Mouse (Mus musculus): ENCODE measurements around the gene 2210011C24Rik. TPM values are rescaled to one million over a fixed set of nuclear protein-coding genes. Genes with fewer than 3 reads are reported as not detected.
A peak's percentile ranks its signal among the peaks of the same experiment; 100 is the strongest.

The 2210011C24Rik gene
- polyA plus RNA-seq, 1 experiment from 2014 or later: 4.7 TPM

DNA sequence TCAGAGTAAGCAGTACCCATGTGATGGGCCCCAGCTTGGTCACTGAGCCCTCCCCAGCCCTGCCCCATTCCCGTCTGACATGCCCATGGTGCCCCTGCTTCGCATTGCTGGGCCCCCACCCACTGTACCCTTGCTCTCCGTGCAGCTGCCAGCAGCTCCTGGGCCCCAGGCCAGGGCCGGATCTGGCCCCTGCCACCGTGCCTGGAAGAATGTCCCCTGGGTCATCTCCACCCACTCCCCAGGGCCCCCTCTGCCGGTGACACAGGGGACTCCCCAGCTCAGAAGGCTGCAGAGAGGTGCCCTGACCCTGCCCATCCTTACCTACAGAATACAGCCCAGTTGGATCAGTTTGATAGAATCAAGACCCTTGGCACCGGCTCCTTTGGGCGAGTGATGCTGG, 31.1 kb downstream of the 2210011C24Rik start:
- no peak overlapping the region for H3K4me2 ChIP-seq (replicated peaks; ENCODE audit: low read depth)
- no peak overlapping the region for H3K9ac ChIP-seq (ENCODE audit: low read depth, low read length)
- H3K36me3 ChIP-seq (ENCODE audit: control insufficient read depth, insufficient read depth): peaks cover 29% of the 10 kb centered on the region
- H3K27ac ChIP-seq (ENCODE audit: low read depth, low read length): no peak overlapping the region
- no peak overlapping the region for H3K4me3 ChIP-seq (ENCODE audit: low read depth, low read length)
- WGBS: 76% methylated on average over 8 of the region's 8 CpGs
- no peaks in the 10 kb centered on the region for H3K4me1 ChIP-seq (replicated peaks; ENCODE audit: control insufficient read depth, insufficient read depth, low read length)
- H3K9me3 ChIP-seq (ENCODE audit: control insufficient read depth): no peaks in the 10 kb centered on the region
- no peak for ATAC-seq
- no peaks in the 10 kb centered on the region for H3K27me3 ChIP-seq (replicated peaks; ENCODE audit: control insufficient read depth, insufficient read depth, low read length)
- TF ChIP-seq CTCF (IDR thresholded peaks at IDR 0.05; ENCODE audit: low read depth): no peak

DNA sequence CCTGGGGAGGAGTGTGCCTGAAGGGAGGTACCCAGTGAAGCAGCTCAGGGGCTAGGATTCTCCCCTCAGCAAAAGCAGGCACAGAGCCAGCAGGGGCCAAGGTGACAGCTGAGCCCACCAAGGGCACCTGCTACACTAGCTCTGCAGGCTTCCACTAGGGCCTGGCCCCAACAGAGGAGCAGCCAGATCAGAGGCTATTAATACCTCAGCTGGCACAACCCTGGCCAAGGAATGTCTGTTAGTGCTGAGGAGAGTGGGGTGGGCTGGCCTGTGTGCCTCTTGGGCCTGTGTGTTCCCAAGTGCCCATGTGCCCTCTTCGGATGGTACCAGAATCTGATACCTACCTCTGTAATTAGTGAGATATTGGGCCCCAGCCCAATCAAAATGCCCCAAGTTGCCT, 31.7 kb downstream of the 2210011C24Rik start:
- Histone ChIP-seq H3K27me3 (replicated peaks; ENCODE audit: control insufficient read depth, insufficient read depth, low read length) (no peaks in the 10 kb centered on the region), H3K9me3 (ENCODE audit: control insufficient read depth) (no peaks in the 10 kb centered on the region), H3K4me2 (replicated peaks; ENCODE audit: low read depth) (no peak overlapping the region), H3K4me3 (ENCODE audit: low read depth, low read length) (no peak overlapping the region), H3K9ac (ENCODE audit: low read depth, low read length) (no peak overlapping the region), H3K27ac (ENCODE audit: low read depth, low read length) (no peak overlapping the region), H3K4me1 (replicated peaks; ENCODE audit: control insufficient read depth, insufficient read depth, low read length) (no peaks in the 10 kb centered on the region), H3K36me3 (ENCODE audit: control insufficient read depth, insufficient read depth) (peaks cover 28% of the 10 kb centered on the region)
- ATAC-seq: no peak
- no peak for TF ChIP-seq CTCF (IDR thresholded peaks at IDR 0.05; ENCODE audit: low read depth)
- 96% methylated on average over 1 of the region's 1 CpGs for WGBS

DNA sequence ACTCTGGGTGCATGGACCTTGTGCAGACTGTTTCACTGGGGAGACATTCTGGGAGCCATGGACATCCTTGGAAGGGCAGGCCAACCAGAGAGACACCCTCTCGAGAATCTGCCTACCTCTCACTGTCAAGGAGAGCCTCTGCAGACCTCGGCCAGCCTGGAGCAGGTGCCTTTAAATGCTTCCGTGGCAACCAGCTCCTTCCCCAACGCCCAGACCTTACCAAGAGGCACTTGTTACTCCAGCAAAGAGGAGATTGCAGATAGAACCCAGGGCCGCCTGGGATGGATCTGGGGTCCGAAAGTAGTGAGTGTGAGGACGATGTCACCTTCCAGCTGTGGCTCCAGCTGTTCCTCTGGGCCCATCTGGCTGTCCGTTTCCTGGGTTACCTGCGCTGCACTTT, 33.8 kb downstream of the 2210011C24Rik start:
- H3K9me3 ChIP-seq (ENCODE audit: control insufficient read depth): no peaks in the 10 kb centered on the region
- no peak overlapping the region for H3K27ac ChIP-seq (ENCODE audit: low read depth, low read length)
- no peak overlapping the region for H3K9ac ChIP-seq (ENCODE audit: low read depth, low read length)
- no peak for TF ChIP-seq CTCF (IDR thresholded peaks at IDR 0.05; ENCODE audit: low read depth)
- WGBS: 77% methylated on average over 9 of the region's 9 CpGs
- no peak overlapping the region for H3K4me3 ChIP-seq (ENCODE audit: low read depth, low read length)
- H3K27me3 ChIP-seq (replicated peaks; ENCODE audit: control insufficient read depth, insufficient read depth, low read length): no peaks in the 10 kb centered on the region
- ATAC-seq: no peak
- H3K4me1 ChIP-seq (replicated peaks; ENCODE audit: control insufficient read depth, insufficient read depth, low read length): peaks cover 5% of the 10 kb centered on the region; the same call in 1 of the 2 replicates
- peaks cover 23% of the 10 kb centered on the region for H3K36me3 ChIP-seq (ENCODE audit: control insufficient read depth, insufficient read depth)
- H3K4me2 ChIP-seq (replicated peaks; ENCODE audit: low read depth): no peak overlapping the region

DNA sequence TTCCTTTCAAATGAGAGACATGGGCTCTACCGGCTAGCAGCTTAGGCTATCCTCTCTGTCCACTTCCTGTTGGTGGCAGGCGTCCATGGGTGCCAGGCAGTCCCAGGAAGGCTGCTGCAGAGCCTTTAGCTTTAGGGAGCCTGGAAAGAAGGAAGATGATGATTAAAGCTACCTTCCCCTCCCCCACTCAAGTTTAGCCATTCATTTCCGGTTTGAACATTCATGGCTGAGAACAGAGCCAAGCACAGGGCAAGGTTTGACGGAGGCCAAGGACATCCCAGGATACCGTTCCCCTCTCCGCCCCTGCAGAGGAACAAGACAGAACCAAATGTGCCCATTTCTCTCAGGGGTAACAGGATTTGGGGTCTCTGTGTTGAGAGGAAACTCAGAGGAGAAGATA, 34.3 kb downstream of the 2210011C24Rik start:
- H3K9me3 ChIP-seq (ENCODE audit: control insufficient read depth): no peaks in the 10 kb centered on the region
- no peak overlapping the region for H3K4me3 ChIP-seq (ENCODE audit: low read depth, low read length)
- no peak for ATAC-seq
- no peaks in the 10 kb centered on the region for H3K27me3 ChIP-seq (replicated peaks; ENCODE audit: control insufficient read depth, insufficient read depth, low read length)
- peaks cover 5% of the 10 kb centered on the region; the same call in 1 of the 2 replicates for H3K4me1 ChIP-seq (replicated peaks; ENCODE audit: control insufficient read depth, insufficient read depth, low read length)
- no peak overlapping the region for H3K27ac ChIP-seq (ENCODE audit: low read depth, low read length)
- 46% methylated on average over 6 of the region's 6 CpGs for WGBS
- H3K4me2 ChIP-seq (replicated peaks; ENCODE audit: low read depth): no peak overlapping the region
- no peak for TF ChIP-seq CTCF (IDR thresholded peaks at IDR 0.05; ENCODE audit: low read depth)
- no peak overlapping the region for H3K9ac ChIP-seq (ENCODE audit: low read depth, low read length)
- H3K36me3 ChIP-seq (ENCODE audit: control insufficient read depth, insufficient read depth): peaks cover 17% of the 10 kb centered on the region

DNA sequence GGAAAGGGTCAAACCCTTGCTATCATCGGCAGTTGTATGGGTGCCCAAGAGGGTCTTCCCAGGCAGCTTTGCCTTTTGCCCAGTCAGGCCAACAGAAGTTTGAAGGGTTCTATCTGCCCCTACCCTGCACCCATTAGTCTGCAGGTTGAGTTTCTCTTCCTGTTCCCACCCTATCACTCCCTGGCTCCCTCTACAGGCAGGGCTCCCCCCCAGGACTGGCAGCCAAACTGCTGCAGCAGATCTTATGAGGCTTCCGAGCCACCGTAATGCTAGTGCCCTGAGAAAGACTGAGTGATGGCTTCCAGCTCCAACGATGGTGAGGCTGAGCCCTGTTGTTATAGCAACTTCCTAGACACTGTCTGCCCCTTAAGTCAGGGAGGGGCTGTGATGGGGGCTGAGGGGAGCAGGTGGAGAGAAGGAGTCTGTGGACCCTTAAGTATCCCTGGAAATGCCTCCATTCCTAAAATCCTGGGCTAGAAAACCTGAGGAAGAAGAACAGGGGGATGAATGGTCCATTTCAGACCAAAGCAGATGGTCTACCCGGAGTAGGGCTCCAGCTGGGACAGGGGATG, 35.1 kb downstream of the 2210011C24Rik start:
- Histone ChIP-seq H3K27me3 (replicated peaks; ENCODE audit: control insufficient read depth, insufficient read depth, low read length) (no peaks in the 10 kb centered on the region), H3K9ac (ENCODE audit: low read depth, low read length) (no peak overlapping the region), H3K4me3 (ENCODE audit: low read depth, low read length) (no peak overlapping the region), H3K27ac (ENCODE audit: low read depth, low read length) (no peak overlapping the region), H3K9me3 (ENCODE audit: control insufficient read depth) (no peaks in the 10 kb centered on the region), H3K4me2 (replicated peaks; ENCODE audit: low read depth) (no peak overlapping the region), H3K36me3 (ENCODE audit: control insufficient read depth, insufficient read depth) (peaks cover 13% of the 10 kb centered on the region), H3K4me1 (replicated peaks; ENCODE audit: control insufficient read depth, insufficient read depth, low read length) (peaks cover 5% of the 10 kb centered on the region; the same call in 1 of the 2 replicates)
- 80% methylated on average over 5 of the region's 5 CpGs for WGBS
- TF ChIP-seq CTCF (IDR thresholded peaks at IDR 0.05; ENCODE audit: low read depth): peak; percentile 41
- ATAC-seq: no peak

DNA sequence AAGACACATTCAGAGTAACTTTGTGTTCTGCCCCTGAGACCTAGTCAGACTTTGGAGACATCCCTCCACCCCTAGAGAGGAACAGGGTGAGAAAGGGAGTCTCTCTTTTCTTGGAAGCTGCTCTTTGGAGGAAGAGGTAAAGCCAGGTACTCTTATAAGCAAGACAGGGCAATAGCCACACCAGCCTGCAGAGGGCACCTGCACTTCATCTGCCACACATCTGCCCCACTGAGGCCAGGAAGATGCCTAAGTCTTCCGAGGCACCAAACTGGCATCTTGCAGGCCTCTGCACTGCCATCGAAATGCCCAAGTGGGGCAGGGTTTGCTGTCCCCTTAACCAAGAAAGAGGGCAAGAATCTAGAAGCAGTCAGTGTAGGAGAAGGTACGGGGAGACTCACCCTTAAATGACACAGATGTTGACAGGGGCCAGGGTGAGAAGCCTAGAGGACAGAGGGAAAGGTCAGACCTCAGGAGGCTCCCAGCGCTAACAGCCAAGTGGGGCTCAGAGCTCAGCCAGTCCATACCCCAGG, 35.8 kb downstream of the 2210011C24Rik start:
- H3K36me3 ChIP-seq (ENCODE audit: control insufficient read depth, insufficient read depth): peaks cover 6% of the 10 kb centered on the region
- no peaks in the 10 kb centered on the region for H3K27me3 ChIP-seq (replicated peaks; ENCODE audit: control insufficient read depth, insufficient read depth, low read length)
- WGBS: 89% methylated on average over 4 of the region's 4 CpGs
- ATAC-seq: no peak
- no peak overlapping the region for H3K27ac ChIP-seq (ENCODE audit: low read depth, low read length)
- peak; percentile 71 for TF ChIP-seq CTCF (IDR thresholded peaks at IDR 0.05; ENCODE audit: low read depth)
- H3K4me1 ChIP-seq (replicated peaks; ENCODE audit: control insufficient read depth, insufficient read depth, low read length): peaks cover 5% of the 10 kb centered on the region; the same call in 1 of the 2 replicates
- no peak overlapping the region for H3K4me2 ChIP-seq (replicated peaks; ENCODE audit: low read depth)
- H3K4me3 ChIP-seq (ENCODE audit: low read depth, low read length): no peak overlapping the region
- H3K9me3 ChIP-seq (ENCODE audit: control insufficient read depth): no peaks in the 10 kb centered on the region
- no peak overlapping the region for H3K9ac ChIP-seq (ENCODE audit: low read depth, low read length)
